Mouse (Mus musculus) neural tube, embryonic 13.5 days (tissue): ENCODE measurements around the gene 4921536K21Rik. TPM values are rescaled to one million over a fixed set of nuclear protein-coding genes. Genes with fewer than 3 reads are reported as not detected.
A peak's percentile ranks its signal among the peaks of the same experiment; 100 is the strongest.
"Not testable (repeated sequence)": the region's sequence is repeated elsewhere in the genome, so short reads cannot be mapped to it uniquely, and the experiment has no call there.

Experiments used
- ATAC-seq: fragments of 200-750 bp; cut with Nextera tagmentation; 2 replicates; pipeline ENCODE4 v1.8.0; 2017; ENCODE audit warnings: low read depth, mild to moderate bottlenecking, moderate TSS enrichment, moderate library complexity
- H3K27ac ChIP-seq: fragments of 300-500 bp; sonication (generic); replicated peaks from 2 replicates; pipeline ENCODE4 v1.5.1; 2015; ENCODE audit warnings: moderate library complexity, mild to moderate bottlenecking, inconsistent platforms
- H3K27me3 ChIP-seq: fragments of 300-500 bp; sonication (generic); 2 replicates; pipeline ENCODE4 v1.6.1; 2015; ENCODE audit warnings: mild to moderate bottlenecking, inconsistent platforms
- H3K36me3 ChIP-seq: fragments of 300-500 bp; sonication (generic); 2 replicates; pipeline ENCODE4 v1.6.1; 2015; ENCODE audit warnings: mild to moderate bottlenecking, inconsistent platforms
- H3K4me1 ChIP-seq: fragments of 300-500 bp; sonication (generic); replicated peaks from 2 replicates; pipeline ENCODE4 v1.6.1; 2015; ENCODE audit warnings: inconsistent platforms
- H3K4me2 ChIP-seq: fragments of 300-500 bp; sonication (generic); 2 replicates; pipeline ENCODE4 v1.6.1; 2015; ENCODE audit warnings: inconsistent platforms, mild to moderate bottlenecking, moderate library complexity
- H3K4me3 ChIP-seq: fragments of 300-500 bp; sonication (generic); 2 replicates; pipeline ENCODE4 v1.5.1; 2015; ENCODE audit warnings: mild to moderate bottlenecking, inconsistent platforms
- H3K9ac ChIP-seq: fragments of 300-500 bp; sonication (generic); 2 replicates; pipeline ENCODE4 v1.6.1; 2015; ENCODE audit warnings: moderate library complexity, mild to moderate bottlenecking, inconsistent platforms
- H3K9me3 ChIP-seq: fragments of 300-500 bp; sonication (generic); 2 replicates; pipeline ENCODE4 v1.6.1; 2016; ENCODE audit warnings: inconsistent platforms
- WGBS: fragments of 180-500 bp; shearing (Covaris S2); methylation state at CpG from one replicate; pipeline ENCODE4 v1.1.7; 2015; 5-methylcytosine and 5-hydroxymethylcytosine counted together
- polyA plus RNA-seq: library from polyadenylated mRNA; unstranded; fragments of >200 nt; fragmentation: Nextera tagmentation; extraction: Ambion mirVana; gene quantifications from 2 replicates; pipeline ENCODE4 v1.2.1, GENCODE M21; 2015

The 4921536K21Rik gene
- polyA plus RNA-seq, 1 experiment from 2014 or later: 0.33 TPM

DNA sequence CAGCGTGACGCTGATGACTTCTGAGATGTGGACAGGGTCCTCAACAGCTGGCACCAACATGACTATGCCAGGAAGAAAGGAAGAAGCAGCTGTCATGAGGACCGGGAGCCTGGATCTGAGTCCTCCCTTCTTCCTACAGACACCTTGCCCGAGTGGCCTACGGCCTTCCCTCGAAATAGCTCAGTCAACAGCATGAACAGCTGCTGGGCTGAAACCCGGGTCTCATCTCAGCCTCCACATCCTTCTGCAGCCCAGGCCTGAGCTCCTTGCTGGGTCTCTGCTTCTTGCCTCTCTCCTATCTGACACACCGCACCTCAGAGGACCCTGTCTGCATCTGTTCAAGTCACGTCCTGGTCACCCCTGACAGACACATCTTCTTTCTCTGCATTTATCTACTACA is 27.2 kb upstream of the 4921536K21Rik start:
- H3K4me2 ChIP-seq: no peak overlapping the region
- no peak for ATAC-seq

DNA sequence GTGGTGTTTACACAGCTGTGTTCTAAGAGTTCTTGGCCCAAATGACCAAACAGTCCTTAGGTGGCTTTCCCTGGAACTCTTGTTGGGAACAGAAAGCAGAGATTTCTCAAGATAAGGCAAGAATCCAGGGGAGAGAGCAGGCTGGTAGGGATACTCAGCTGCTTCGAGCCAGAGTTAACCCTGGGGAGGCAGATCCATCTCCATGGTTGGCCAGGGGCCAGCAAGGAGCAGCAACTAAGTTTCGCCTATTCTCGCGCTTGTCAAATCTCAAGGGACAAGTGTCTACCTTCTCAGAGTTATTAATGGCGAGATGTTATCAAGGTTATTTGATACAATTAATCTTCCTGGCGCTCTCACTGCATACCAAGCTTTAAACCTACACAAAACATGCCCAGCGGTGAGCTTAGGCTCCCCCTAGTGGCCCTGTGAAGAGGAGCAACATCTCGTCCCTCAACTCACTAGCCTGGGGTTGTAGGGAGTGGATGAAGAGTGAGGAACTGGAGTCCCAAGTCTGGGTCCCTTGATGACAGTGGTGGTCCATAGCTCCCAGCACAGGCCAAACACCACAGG is 26.5 kb upstream of the 4921536K21Rik start:
- H3K27ac ChIP-seq: no peak overlapping the region
- H3K9ac ChIP-seq: no peak overlapping the region
- no peak overlapping the region for H3K4me2 ChIP-seq
- no peak overlapping the region for H3K4me3 ChIP-seq
- H3K9me3 ChIP-seq: no peaks in the 10 kb centered on the region
- H3K4me1 ChIP-seq: no peaks in the 10 kb centered on the region; the same call in 1 of the 2 replicates
- 28% methylated on average over 8 of the region's 8 CpGs for WGBS
- ATAC-seq: peak; percentile 15; the same call in 1 of the 2 replicates
- peaks cover 27% of the 10 kb centered on the region for H3K36me3 ChIP-seq
- no peaks in the 10 kb centered on the region for H3K27me3 ChIP-seq

More for the DNA sequence above, 27.2 kb upstream of the 4921536K21Rik start:
- Histone ChIP-seq H3K9ac (no peak overlapping the region), H3K9me3 (no peaks in the 10 kb centered on the region), H3K27ac (no peak overlapping the region), H3K27me3 (no peaks in the 10 kb centered on the region), H3K4me1 (no peaks in the 10 kb centered on the region; the same call in 1 of the 2 replicates), H3K4me3 (no peak overlapping the region), H3K36me3 (peaks cover 33% of the 10 kb centered on the region)
- WGBS: 93% methylated on average over 9 of the region's 9 CpGs

- no peak overlapping the region for H3K4me2 ChIP-seq
- H3K4me3 ChIP-seq: no peak overlapping the region
- no peaks in the 10 kb centered on the region; the same call in 1 of the 2 replicates for H3K4me1 ChIP-seq
- WGBS: 88% methylated on average over 7 of the region's 7 CpGs
- no peaks in the 10 kb centered on the region for H3K27me3 ChIP-seq
- no peak overlapping the region for H3K27ac ChIP-seq
- H3K36me3 ChIP-seq: peaks cover 21% of the 10 kb centered on the region
- no peaks in the 10 kb centered on the region for H3K9me3 ChIP-seq
- ATAC-seq: no peak
- no peak overlapping the region for H3K9ac ChIP-seq
Measured at GRCm38 (mm10) chr11:3920476-3920875, 25.6 kb upstream of the 4921536K21Rik start.

DNA sequence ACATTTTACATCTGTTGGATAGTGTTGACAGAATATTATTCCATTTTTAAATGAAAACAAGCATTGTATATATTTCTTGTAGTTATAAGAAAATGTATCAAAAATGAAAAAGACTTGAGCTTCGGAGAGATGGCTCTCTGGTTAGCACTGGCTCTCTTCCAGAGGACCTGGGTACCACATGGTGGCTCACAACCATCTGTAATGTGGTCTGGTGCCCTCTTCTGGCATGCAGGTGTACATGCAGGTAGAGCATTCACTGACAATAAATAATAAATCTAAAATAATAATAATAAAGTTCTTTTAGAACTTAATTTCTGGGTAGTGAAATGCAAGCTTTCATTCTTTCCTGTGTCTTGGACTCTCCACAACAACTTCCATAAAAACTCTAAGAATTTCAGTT is 23.8 kb upstream of the 4921536K21Rik start:
- peaks cover 10% of the 10 kb centered on the region for H3K4me1 ChIP-seq
- no peak overlapping the region for H3K4me2 ChIP-seq
- 79% methylated on average over 1 of the region's 1 CpGs for WGBS
- no peak overlapping the region for H3K27ac ChIP-seq
- H3K36me3 ChIP-seq: peaks cover 10% of the 10 kb centered on the region
- H3K4me3 ChIP-seq: no peak overlapping the region
- no peak for ATAC-seq
- no peaks in the 10 kb centered on the region for H3K9me3 ChIP-seq
- no peaks in the 10 kb centered on the region for H3K27me3 ChIP-seq
- H3K9ac ChIP-seq: no peak overlapping the region

GRCm38 (mm10) chr11:3914109-3914840 is 19.4 kb upstream of the 4921536K21Rik start, which contains the start of gene Slc35e4:
Gene Slc35e4 (minus strand): TSS chr11:3914664.
- WGBS: 1% methylated on average over 28 of the region's 28 CpGs
- H3K27ac ChIP-seq: peak within 1 kb of the TSS; percentile 77
- peak; percentile 72 for ATAC-seq
- H3K36me3 ChIP-seq: no peaks in the 10 kb centered on the region
- H3K4me2 ChIP-seq: peak within 1 kb of the TSS; percentile 93
- peak within 1 kb of the TSS; percentile 82 for H3K9ac ChIP-seq
- H3K9me3 ChIP-seq: no peaks in the 10 kb centered on the region
- H3K4me1 ChIP-seq: peaks cover 52% of the 10 kb centered on the region
- 0 out of 2 replicates have a peak, but pooled peaks cover 8% of the 10 kb centered on the region for H3K27me3 ChIP-seq
- H3K4me3 ChIP-seq: peak within 1 kb of the TSS; percentile 64

GRCm38 (mm10) chr11:3913316-3914108 is 18.6 kb upstream of the 4921536K21Rik start:
- WGBS: under 1% methylated on average over 65 of the region's 65 CpGs
- H3K27ac ChIP-seq: peak overlapping the region; percentile 77
- H3K4me1 ChIP-seq: peaks cover 60% of the 10 kb centered on the region
- peak overlapping the region; percentile 64 for H3K4me3 ChIP-seq
- peak overlapping the region; percentile 82 for H3K9ac ChIP-seq
- H3K27me3 ChIP-seq: 0 out of 2 replicates have a peak, but pooled peaks cover 8% of the 10 kb centered on the region
- H3K36me3 ChIP-seq: no peaks in the 10 kb centered on the region
- no peaks in the 10 kb centered on the region for H3K9me3 ChIP-seq
- H3K4me2 ChIP-seq: peak overlapping the region; percentile 93
- peak; percentile 90 for ATAC-seq

DNA sequence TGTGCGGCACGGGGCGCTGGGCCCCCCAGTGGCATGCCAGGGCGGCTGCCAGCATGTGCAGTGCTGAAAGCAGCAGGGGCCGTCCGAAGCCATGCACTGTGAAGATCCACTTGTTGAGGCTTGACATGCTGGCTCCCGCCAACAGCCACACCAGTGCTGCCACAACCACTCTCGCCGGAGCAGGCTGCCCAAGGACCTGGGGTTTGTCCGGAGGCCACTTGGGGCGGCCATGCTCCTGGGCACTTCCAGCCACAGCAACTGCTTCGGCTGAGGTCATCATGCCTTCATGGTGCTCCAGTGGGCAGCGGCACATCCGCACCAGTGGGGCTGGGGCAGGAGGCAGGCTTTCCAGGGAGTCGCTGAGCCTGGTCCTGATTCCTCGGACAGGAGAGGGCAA is 18.0 kb upstream of the 4921536K21Rik start:
- WGBS: 2% methylated on average over 16 of the region's 16 CpGs
- ATAC-seq: peak; percentile 38

GRCm38 (mm10) chr11:3912100-3912874 is 17.4 kb upstream of the 4921536K21Rik start:
- Histone ChIP-seq H3K4me2 (peak overlapping the region; percentile 93), H3K27me3 (0 out of 2 replicates have a peak, but pooled peaks cover 8% of the 10 kb centered on the region), H3K36me3 (no peaks in the 10 kb centered on the region), H3K4me1 (peaks cover 69% of the 10 kb centered on the region), H3K9me3 (no peaks in the 10 kb centered on the region), H3K9ac (peak overlapping the region; percentile 82), H3K27ac (peak overlapping the region; percentile 38; the same call in 1 of the 2 replicates), H3K4me3 (peak overlapping the region; percentile 64)
- no peak for ATAC-seq
- 14% methylated on average over 19 of the region's 19 CpGs for WGBS

More for the DNA sequence above, 18.0 kb upstream of the 4921536K21Rik start:
- 0 out of 2 replicates have a peak, but pooled peaks cover 8% of the 10 kb centered on the region for H3K27me3 ChIP-seq
- H3K9ac ChIP-seq: peak overlapping the region; percentile 82
- peaks cover 66% of the 10 kb centered on the region for H3K4me1 ChIP-seq
- H3K36me3 ChIP-seq: no peaks in the 10 kb centered on the region
- H3K9me3 ChIP-seq: no peaks in the 10 kb centered on the region
- peak overlapping the region; percentile 77; the same call in 1 of the 2 replicates for H3K27ac ChIP-seq
- H3K4me3 ChIP-seq: peak overlapping the region; percentile 64
- peak overlapping the region; percentile 93 for H3K4me2 ChIP-seq

GRCm38 (mm10) chr11:3911440-3911839 is 16.5 kb upstream of the 4921536K21Rik start:
- Histone ChIP-seq H3K9ac (peak overlapping the region; percentile 49; the same call in 1 of the 2 replicates), H3K4me1 (peaks cover 69% of the 10 kb centered on the region), H3K4me2 (peak overlapping the region; percentile 93), H3K4me3 (peak overlapping the region; percentile 64; the same call in 1 of the 2 replicates)
- H3K36me3 ChIP-seq, H3K27me3 ChIP-seq, H3K27ac ChIP-seq, H3K9me3 ChIP-seq, ATAC-seq: not testable (repeated sequence)
- WGBS: 91% methylated on average over 6 of the region's 6 CpGs

GRCm38 (mm10) chr11:3910513-3911310 is 15.8 kb upstream of the 4921536K21Rik start:
- WGBS: 69% methylated on average over 5 of the region's 5 CpGs
- no peak for ATAC-seq

More at GRCm38 (mm10) chr11:3910513-3911310, 15.8 kb upstream of the 4921536K21Rik start:
- H3K9me3 ChIP-seq: no peaks in the 10 kb centered on the region
- H3K4me3 ChIP-seq: peak overlapping the region; percentile 64
- H3K4me1 ChIP-seq: peaks cover 69% of the 10 kb centered on the region
- 0 out of 2 replicates have a peak, but pooled peaks cover 8% of the 10 kb centered on the region for H3K27me3 ChIP-seq
- H3K36me3 ChIP-seq: 0 out of 2 replicates have a peak, but pooled peaks cover 10% of the 10 kb centered on the region
- peak overlapping the region; percentile 49 for H3K9ac ChIP-seq
- no peak overlapping the region for H3K27ac ChIP-seq
- H3K4me2 ChIP-seq: peak overlapping the region; percentile 93
